Mouse (Mus musculus): ENCODE data around the gene Apex1.
"Not testable (repeated sequence)": the region's sequence is repeated elsewhere in the genome, so short reads cannot be mapped to it uniquely, and the experiment has no call there.

Gene Apex1

GRCm38 (mm10) chr14:50973054-50973453, 48.3 kb downstream of the Apex1 start:
- not testable (repeated sequence) for DNase-seq

- no peak for DNase-seq
Measured at GRCm38 (mm10) chr14:50973700-50974099, 48.9 kb downstream of the Apex1 start.

GRCm38 (mm10) chr14:50975001-50975400, 50.2 kb downstream of the Apex1 start:
- no peak for DNase-seq

- peak in 1 of 2 experiments; percentile 11 for DNase-seq
Measured at GRCm38 (mm10) chr14:50976674-50977073, 51.9 kb downstream of the Apex1 start.

All from lung, adult 18-20 months (tissue).